Comparison of ENCODE assay signal across 10 mouse cellular contexts in the genomic region with DNA sequence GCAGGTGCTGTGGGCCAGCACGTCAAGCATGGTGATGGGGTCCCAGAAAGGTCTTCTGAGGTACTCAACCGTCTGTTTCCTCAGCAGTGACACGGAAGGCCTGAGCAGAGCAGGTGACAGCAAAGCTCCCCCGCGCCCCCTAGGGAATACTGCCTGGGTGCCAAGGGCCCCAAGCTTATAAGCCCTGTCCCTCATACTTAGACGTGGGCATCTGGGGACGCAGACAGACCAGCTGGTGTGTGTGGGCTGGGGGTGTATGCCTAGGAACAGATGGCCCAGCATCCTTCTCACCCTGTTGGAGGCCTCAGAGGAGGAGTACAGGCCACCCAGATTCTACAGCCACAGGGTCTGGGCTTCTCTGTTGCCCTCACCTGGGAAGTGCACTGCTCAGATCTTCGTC.
DNase-seq lines count a peak whose midpoint lies in the region; ATAC-seq lines count a peak whose summit lies in the region.
"Had no signal": no experiment of that assay in that cellular context is flagged by ENCODE, and none has a peak within 500 bp of the region (broad histone marks: within the 10 kb centered on the region; RNA-seq: fewer than 3 reads in every experiment).

No protein-coding gene starts in this region.

- WGBS in heart, embryonic 10.5 days = 76% methylated on average over 8 of the region's 8 CpGs
- WGBS in limb, embryonic 13.5 days = 70% methylated on average over 8 of the region's 8 CpGs

- H3K27me3 ChIP-seq in heart, embryonic 10.5 days (ENCODE audit: insufficient read depth, poor library complexity, severe bottlenecking) = no peaks in the 10 kb centered on the region
- no peaks in the 10 kb centered on the region for H3K27me3 ChIP-seq in limb, embryonic 13.5 days
- H3K27me3 ChIP-seq in splenic B cell, adult 2 months (ENCODE audit: control insufficient read depth, insufficient read depth, low read length, poor library complexity, severe bottlenecking) = no peaks in the 10 kb centered on the region
- H3K27me3 ChIP-seq: embryonic facial prominence, embryonic 12.5 days; neural tube, embryonic 13.5 days had no signal

- peaks cover 60% of the 10 kb centered on the region for H3K4me1 ChIP-seq in heart, embryonic 10.5 days
- H3K4me1 ChIP-seq in limb, embryonic 13.5 days = peaks cover 34% of the 10 kb centered on the region

- no peak overlapping the region for H3K9ac ChIP-seq in limb, embryonic 13.5 days
- H3K9ac ChIP-seq: embryonic facial prominence, embryonic 12.5 days; neural tube, embryonic 13.5 days had no signal

- peak; percentile 41; the same call in 1 of the 2 replicates for ATAC-seq in limb, embryonic 13.5 days (ENCODE audit: low FRiP score, low read depth)

- H3K9me3 ChIP-seq in heart, embryonic 10.5 days = no peaks in the 10 kb centered on the region
- H3K9me3 ChIP-seq in limb, embryonic 13.5 days = no peaks in the 10 kb centered on the region
- H3K9me3 ChIP-seq: embryonic facial prominence, embryonic 12.5 days; neural tube, embryonic 13.5 days had no signal

- peak overlapping the region; percentile 62; the same call in 1 of the 2 replicates for H3K27ac ChIP-seq in heart, embryonic 10.5 days
- H3K27ac ChIP-seq in limb, embryonic 13.5 days = no peak overlapping the region; the same call in 1 of the 2 replicates
- H3K27ac ChIP-seq: embryonic facial prominence, embryonic 12.5 days; neural tube, embryonic 13.5 days had no signal

- DNase-seq in heart, embryonic 10.5 days (ENCODE audit: low spot score) = no peak
- no peak for DNase-seq in heart, adult 11 months
- peak; percentile 43 for DNase-seq in thymus, postnatal 14 days
- no peak for DNase-seq in thymus, postnatal 36 days
- DNase-seq in splenic B cell, adult 2 months (ENCODE audit: low read depth, low spot score) = peak; percentile 92
- DNase-seq in urinary bladder, postnatal 10 days (ENCODE audit: low spot score) = no peak
- DNase-seq in frontal cortex, postnatal 14 days (ENCODE audit: low spot score in 2 of 2) = no peak

- H3K36me3 ChIP-seq in heart, embryonic 10.5 days = peaks cover 5% of the 10 kb centered on the region
- peaks cover 2% of the 10 kb centered on the region for H3K36me3 ChIP-seq in limb, embryonic 13.5 days
- no peaks in the 10 kb centered on the region for H3K36me3 ChIP-seq in splenic B cell, adult 2 months (ENCODE audit: control insufficient read depth, insufficient read depth, low read length, poor library complexity, severe bottlenecking)

- H3K4me2 ChIP-seq in limb, embryonic 13.5 days (replicated peaks) = no peak overlapping the region
- H3K4me2 ChIP-seq: embryonic facial prominence, embryonic 12.5 days; neural tube, embryonic 13.5 days had no signal

- H3K4me3 ChIP-seq in heart, embryonic 10.5 days = no peak overlapping the region
- no peak overlapping the region for H3K4me3 ChIP-seq in limb, embryonic 13.5 days
- H3K4me3 ChIP-seq: embryonic facial prominence, embryonic 12.5 days; neural tube, embryonic 13.5 days had no signal

Comparison
In these comparisons a context has a peak if more than half of its experiments do, and no peak if none do; other contexts are left out.
1. DNase-seq: peak in thymus, postnatal 14 days (single experiment) and splenic B cell, adult 2 months (single experiment); none in heart, embryonic 10.5 days (single experiment), heart, adult 11 months (single experiment), thymus, postnatal 36 days (0 of 2), urinary bladder, postnatal 10 days (single experiment) and frontal cortex, postnatal 14 days (0 of 2).